Mouse (Mus musculus): ENCODE measurements at regions not wholly inside any gene's neighbourhood (a gene's known extent, or its start where the extent isn't known, plus 50 kb on each side); places are given as distances from the start of the nearest gene placed in this dataset.

DNA sequence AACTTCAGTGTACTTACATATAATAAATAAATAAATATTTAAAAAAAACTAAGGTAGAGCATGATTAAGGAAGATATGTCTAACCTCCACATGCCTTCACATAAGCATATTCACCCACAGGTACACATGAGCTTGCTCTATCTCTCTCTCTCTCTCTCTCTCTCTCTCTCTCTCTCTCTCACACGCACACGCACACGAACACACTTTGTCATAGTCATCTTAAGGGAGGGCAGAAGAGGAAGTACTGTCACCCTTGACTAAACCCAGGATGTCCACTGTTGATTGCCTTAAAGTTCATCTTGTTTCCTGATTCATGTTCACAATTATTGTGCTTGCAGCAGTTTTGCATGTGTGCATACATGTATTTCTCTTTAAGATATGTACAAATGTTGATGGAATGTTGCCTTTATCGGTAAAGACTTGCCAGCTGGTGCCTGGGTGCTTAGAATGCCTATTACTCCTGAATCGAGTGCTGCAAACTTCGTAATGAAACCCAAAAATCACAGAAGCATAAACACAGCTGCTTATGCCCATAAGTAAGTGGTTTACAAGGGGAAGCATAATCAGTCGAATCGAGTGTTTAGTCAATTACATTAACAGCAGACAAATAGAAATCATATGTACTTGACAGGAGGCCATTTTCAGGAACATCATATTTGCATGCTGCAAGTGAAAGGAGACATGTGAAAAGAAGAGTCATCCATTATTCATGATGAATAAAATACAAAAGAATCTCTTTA lies 84.3 kb downstream of the Tmem168 start:
- no peaks in the 10 kb centered on the region for H3K27me3 ChIP-seq (replicated peaks; ENCODE audit: insufficient read depth, low read length)
- no peaks in the 10 kb centered on the region for H3K36me3 ChIP-seq (ENCODE audit: insufficient read depth, low read length)
- H3K4me2 ChIP-seq (replicated peaks; ENCODE audit: low read depth, low read length): no peak overlapping the region
- 81% methylated on average over 8 of the region's 8 CpGs for WGBS
- H3K9ac ChIP-seq (replicated peaks; ENCODE audit: low read depth): no peak overlapping the region
- ATAC-seq: no peak
- TF ChIP-seq EP300 (IDR thresholded peaks at IDR 0.05): no peak
- no peak overlapping the region for H3K27ac ChIP-seq (ENCODE audit: low read length)
- no peaks in the 10 kb centered on the region for H3K4me1 ChIP-seq (ENCODE audit: insufficient read depth, low read depth, low read length)
- H3K4me3 ChIP-seq (ENCODE audit: low read depth, low read length): no peak overlapping the region
- no peak for DNase-seq (ENCODE audit: low spot score)
- H3K9me3 ChIP-seq (ENCODE audit: low read length): no peaks in the 10 kb centered on the region

DNA sequence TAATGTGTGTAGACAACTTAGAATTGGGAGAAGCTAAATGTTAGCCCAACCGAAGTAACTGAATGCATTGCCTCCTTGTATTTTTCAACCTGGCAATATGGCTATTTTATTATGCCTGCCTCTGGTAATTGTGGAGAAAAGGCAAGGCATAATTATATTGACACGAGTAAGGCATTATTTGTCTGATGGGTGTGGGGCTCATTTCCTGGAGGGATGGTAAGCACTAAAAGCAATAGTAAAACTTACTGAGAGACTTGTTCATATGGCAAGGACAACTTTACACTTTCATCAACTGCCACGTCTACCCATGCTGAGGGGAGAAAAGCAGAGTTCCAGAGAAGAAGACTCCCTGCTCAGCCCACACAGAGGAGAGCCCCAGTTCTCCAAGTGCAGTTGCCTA lies 93.8 kb downstream of the Tmem168 start:
- WGBS: 69% methylated on average over 3 of the region's 3 CpGs
- no peak overlapping the region for H3K4me2 ChIP-seq (replicated peaks; ENCODE audit: low read depth, low read length)
- no peak overlapping the region for H3K9ac ChIP-seq (replicated peaks; ENCODE audit: low read depth)
- TF ChIP-seq CTCF (IDR thresholded peaks at IDR 0.05): no peak
- no peak for TF ChIP-seq EP300 (IDR thresholded peaks at IDR 0.05)
- ATAC-seq (no peak), DNase-seq (ENCODE audit: low spot score) (no peak)
- H3K27me3 ChIP-seq (replicated peaks; ENCODE audit: insufficient read depth, low read length): no peaks in the 10 kb centered on the region
- no peaks in the 10 kb centered on the region for H3K9me3 ChIP-seq (ENCODE audit: low read length)
- H3K4me1 ChIP-seq (ENCODE audit: insufficient read depth, low read depth, low read length): no peaks in the 10 kb centered on the region
- no peak overlapping the region for H3K27ac ChIP-seq (ENCODE audit: low read length)
- H3K36me3 ChIP-seq (ENCODE audit: insufficient read depth, low read length): no peaks in the 10 kb centered on the region
- H3K4me3 ChIP-seq (ENCODE audit: low read depth, low read length): no peak overlapping the region

DNA sequence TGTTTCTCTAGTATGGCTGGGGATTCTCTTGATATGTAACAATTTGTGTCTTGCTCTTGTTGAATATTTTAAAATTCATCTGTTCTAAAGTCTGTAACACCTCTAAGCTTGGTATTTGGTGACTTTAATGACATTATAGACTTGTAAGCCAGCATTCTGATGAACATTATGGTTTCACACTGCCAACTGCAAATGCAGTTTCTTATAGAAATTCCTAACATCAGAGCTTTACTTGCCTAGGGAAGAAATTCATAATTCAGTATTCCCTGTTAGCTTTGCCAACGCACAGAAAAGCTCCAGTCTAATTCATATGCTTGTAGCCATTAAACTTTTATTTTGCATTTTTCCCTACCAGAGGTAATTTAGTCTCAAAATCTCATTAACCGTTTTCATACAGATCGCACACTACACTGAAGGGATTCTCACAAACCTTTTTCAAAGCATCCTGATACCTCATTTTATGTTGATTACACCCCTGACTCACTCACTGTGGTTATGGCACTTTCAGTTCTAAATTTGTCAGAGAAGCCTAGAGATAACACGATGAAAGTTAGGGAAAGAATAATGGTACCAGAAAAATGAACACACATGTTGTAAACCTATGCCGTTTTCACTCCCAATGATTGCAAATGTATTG lies 131.3 kb downstream of the Tmem168 start:
- H3K4me1 ChIP-seq (ENCODE audit: insufficient read depth, low read depth, low read length): no peaks in the 10 kb centered on the region
- no peak overlapping the region for H3K27ac ChIP-seq (ENCODE audit: low read length)
- no peak overlapping the region for H3K9ac ChIP-seq (replicated peaks; ENCODE audit: low read depth)
- no peak overlapping the region for H3K4me2 ChIP-seq (replicated peaks; ENCODE audit: low read depth, low read length)
- no peak for ATAC-seq
- no peaks in the 10 kb centered on the region for H3K9me3 ChIP-seq (ENCODE audit: low read length)
- H3K4me3 ChIP-seq (ENCODE audit: low read depth, low read length): no peak overlapping the region
- H3K27me3 ChIP-seq (replicated peaks; ENCODE audit: insufficient read depth, low read length): no peaks in the 10 kb centered on the region
- DNase-seq (ENCODE audit: low spot score): no peak
- H3K36me3 ChIP-seq (ENCODE audit: insufficient read depth, low read length): no peaks in the 10 kb centered on the region
- TF ChIP-seq CTCF (IDR thresholded peaks at IDR 0.05) (no peak), EP300 (IDR thresholded peaks at IDR 0.05) (no peak)
- WGBS: 83% methylated on average over 5 of the region's 5 CpGs

DNA sequence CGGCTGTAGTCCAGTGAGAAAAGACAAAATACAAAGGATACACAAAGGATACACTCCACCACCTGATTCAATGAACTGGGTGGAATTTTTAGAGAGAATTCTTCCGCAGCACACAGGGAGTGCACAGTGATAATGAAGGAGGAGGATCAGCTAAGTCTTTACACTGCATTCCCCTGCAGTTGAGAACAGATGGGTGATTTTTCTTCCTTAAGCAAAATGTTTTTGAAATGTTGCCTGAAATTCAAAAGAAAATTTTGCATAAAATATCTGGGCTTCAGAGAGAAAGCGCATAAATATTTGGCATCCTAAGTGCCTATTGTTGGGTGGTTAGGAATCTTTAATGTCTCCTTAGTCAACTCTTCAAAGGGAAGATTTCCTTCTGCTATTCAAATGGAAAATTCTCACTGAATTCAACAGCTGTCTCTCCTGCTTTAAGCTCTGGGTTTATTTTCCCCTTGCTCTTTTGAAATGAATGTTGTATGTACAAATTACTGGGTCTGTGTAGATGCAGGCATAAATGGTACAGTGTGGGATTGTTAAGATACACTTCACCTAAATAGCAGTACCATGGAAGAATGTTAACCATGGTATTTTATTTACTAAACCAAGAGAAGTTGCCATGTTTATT lies 158.6 kb downstream of the Tmem168 start:
- Histone ChIP-seq H3K27ac (ENCODE audit: low read length) (no peak overlapping the region), H3K9me3 (ENCODE audit: low read length) (no peaks in the 10 kb centered on the region), H3K4me3 (ENCODE audit: low read depth, low read length) (no peak overlapping the region), H3K4me2 (replicated peaks; ENCODE audit: low read depth, low read length) (no peak overlapping the region), H3K9ac (replicated peaks; ENCODE audit: low read depth) (no peak overlapping the region), H3K36me3 (ENCODE audit: insufficient read depth, low read length) (no peaks in the 10 kb centered on the region), H3K27me3 (replicated peaks; ENCODE audit: insufficient read depth, low read length) (no peaks in the 10 kb centered on the region), H3K4me1 (ENCODE audit: insufficient read depth, low read depth, low read length) (no peaks in the 10 kb centered on the region)
- WGBS: 75% methylated on average over 3 of the region's 3 CpGs
- ATAC-seq (no peak), DNase-seq (ENCODE audit: low spot score) (no peak)
- TF ChIP-seq CTCF (IDR thresholded peaks at IDR 0.05): no peak
- no peak for TF ChIP-seq EP300 (IDR thresholded peaks at IDR 0.05)

DNA sequence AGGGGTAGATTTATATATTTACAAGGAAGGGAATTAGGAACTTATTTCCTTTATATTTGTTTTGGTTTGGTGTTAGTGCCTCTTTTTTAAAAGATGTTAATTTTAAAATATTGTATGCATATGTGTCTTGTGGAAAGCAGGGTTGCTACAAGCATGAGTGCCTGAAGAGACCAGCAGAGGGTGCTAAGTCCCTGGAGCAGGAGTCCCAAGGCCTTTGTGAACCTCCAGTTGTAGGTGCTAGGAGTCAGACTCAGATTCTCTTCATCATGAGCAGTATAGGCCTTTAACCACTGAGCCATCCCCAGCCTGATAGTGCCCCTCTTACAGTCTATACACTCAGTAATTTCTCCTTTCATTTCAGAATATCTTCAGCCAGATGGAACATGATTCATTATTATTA lies 189.0 kb upstream of the Vwde start:
- DNase-seq (ENCODE audit: low spot score) (peak; percentile 41), ATAC-seq (no peak; the same call in 1 of the 2 replicates)
- no peaks in the 10 kb centered on the region for H3K27me3 ChIP-seq (replicated peaks; ENCODE audit: insufficient read depth, low read length)
- TF ChIP-seq EP300 (IDR thresholded peaks at IDR 0.05) (no peak), CTCF (IDR thresholded peaks at IDR 0.05) (peak; percentile 59)
- no peak overlapping the region for H3K4me3 ChIP-seq (ENCODE audit: low read depth, low read length)
- no peak overlapping the region for H3K4me2 ChIP-seq (replicated peaks; ENCODE audit: low read depth, low read length)
- no peak overlapping the region for H3K9ac ChIP-seq (replicated peaks; ENCODE audit: low read depth)
- H3K27ac ChIP-seq (ENCODE audit: low read length): no peak overlapping the region
- no peaks in the 10 kb centered on the region for H3K9me3 ChIP-seq (ENCODE audit: low read length)
- no peaks in the 10 kb centered on the region for H3K4me1 ChIP-seq (ENCODE audit: insufficient read depth, low read depth, low read length)
- H3K36me3 ChIP-seq (ENCODE audit: insufficient read depth, low read length): no peaks in the 10 kb centered on the region

DNA sequence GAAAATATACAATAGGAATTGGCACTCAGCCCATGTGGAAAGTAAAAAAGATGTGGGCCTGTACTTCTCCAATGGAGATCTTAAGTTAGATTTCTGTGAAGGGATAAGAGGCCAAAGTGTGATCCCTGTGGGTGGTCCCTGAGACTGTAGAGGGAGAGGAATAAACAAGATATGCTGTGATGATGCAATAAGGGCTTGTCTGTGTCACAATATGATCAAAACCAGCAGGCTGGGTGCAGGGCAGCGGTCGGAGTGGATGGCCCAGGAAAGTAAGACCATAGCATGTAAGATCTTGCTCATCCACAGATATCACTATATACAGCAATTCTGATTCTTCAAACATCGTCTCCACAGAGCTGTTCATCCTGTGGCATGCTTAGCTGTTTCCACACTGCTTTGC lies 188.3 kb upstream of the Vwde start:
- WGBS: 60% methylated on average over 3 of the region's 3 CpGs
- Histone ChIP-seq H3K27ac (ENCODE audit: low read length) (no peak overlapping the region), H3K9ac (replicated peaks; ENCODE audit: low read depth) (no peak overlapping the region), H3K9me3 (ENCODE audit: low read length) (no peaks in the 10 kb centered on the region), H3K4me3 (ENCODE audit: low read depth, low read length) (no peak overlapping the region), H3K27me3 (replicated peaks; ENCODE audit: insufficient read depth, low read length) (no peaks in the 10 kb centered on the region), H3K4me2 (replicated peaks; ENCODE audit: low read depth, low read length) (no peak overlapping the region), H3K4me1 (ENCODE audit: insufficient read depth, low read depth, low read length) (no peaks in the 10 kb centered on the region), H3K36me3 (ENCODE audit: insufficient read depth, low read length) (no peaks in the 10 kb centered on the region)
- ATAC-seq (no peak), DNase-seq (ENCODE audit: low spot score) (no peak)
- no peak for TF ChIP-seq CTCF (IDR thresholded peaks at IDR 0.05)
- TF ChIP-seq EP300 (IDR thresholded peaks at IDR 0.05): no peak

All from lung, postnatal 0 days (tissue).